Mouse (Mus musculus): Measurements from ENCODE around the gene Olfr180. TPM values are rescaled to one million over a fixed set of nuclear protein-coding genes. Genes with fewer than 3 reads are reported as not detected.

Gene Olfr180
- not detected in 2 replicates for polyA plus RNA-seq (2015; fragmentation: Nextera tagmentation; extraction: Ambion mirVana)

- no peaks in the 10 kb centered on the region for H3K9me3 ChIP-seq (replicated peaks)
- no peak within 1 kb of the TSS for H3K27ac ChIP-seq
- H3K36me3 ChIP-seq, result no peaks in the 10 kb centered on the region
These were observed at the start of gene Olfr180 for GRCm38 (mm10) chr16:58929292-58929691. Gene Olfr180, minus strand, starts transcription at chr16:58929392.

GRCm38 (mm10) chr16:58928655-58929054 is 537 bp downstream of the Olfr180 start, which contains the start of gene Olfr181:
Gene Olfr181, minus strand, starts transcription at chr16:58928755.
- no peak within 1 kb of the TSS for H3K9ac ChIP-seq
- H3K9me3 ChIP-seq (replicated peaks), result no peaks in the 10 kb centered on the region
- no peaks in the 10 kb centered on the region for H3K4me1 ChIP-seq
- H3K36me3 ChIP-seq, result no peaks in the 10 kb centered on the region
- no peak for ATAC-seq (replicated peaks; ENCODE audit: low FRiP score)
- no peak within 1 kb of the TSS for H3K4me2 ChIP-seq
- H3K4me3 ChIP-seq (replicated peaks), result no peak within 1 kb of the TSS
- WGBS, result 73% methylated on average over 1 of the region's 1 CpGs
- H3K27me3 ChIP-seq, result no peaks in the 10 kb centered on the region
- no peak within 1 kb of the TSS for H3K27ac ChIP-seq

More at GRCm38 (mm10) chr16:58929292-58929691, at the start of gene Olfr180:
- ATAC-seq (replicated peaks; ENCODE audit: low FRiP score), result no peak
- Histone ChIP-seq H3K27me3 (no peaks in the 10 kb centered on the region), H3K4me2 (no peak within 1 kb of the TSS), H3K9ac (no peak within 1 kb of the TSS), H3K4me3 (replicated peaks) (no peak within 1 kb of the TSS), H3K4me1 (no peaks in the 10 kb centered on the region)
- WGBS, result 79% methylated on average over 4 of the region's 4 CpGs

GRCm38 (mm10) chr16:58891963-58892362 is 37.2 kb downstream of the Olfr180 start, which contains the start of gene Olfr178:
Gene Olfr178, minus strand, starts transcription at chr16:58892063.
- no peaks in the 10 kb centered on the region for H3K9me3 ChIP-seq (replicated peaks)
- 85% methylated on average over 3 of the region's 3 CpGs for WGBS
- no peaks in the 10 kb centered on the region for H3K27me3 ChIP-seq
- no peak for ATAC-seq (replicated peaks; ENCODE audit: low FRiP score)
- H3K4me3 ChIP-seq (replicated peaks), result no peak within 1 kb of the TSS
- H3K36me3 ChIP-seq, result no peaks in the 10 kb centered on the region
- no peak within 1 kb of the TSS for H3K27ac ChIP-seq
- H3K9ac ChIP-seq, result no peak within 1 kb of the TSS
- no peaks in the 10 kb centered on the region for H3K4me1 ChIP-seq
- no peak within 1 kb of the TSS for H3K4me2 ChIP-seq

- Histone ChIP-seq H3K36me3 (no peaks in the 10 kb centered on the region), H3K9ac (no peak overlapping the region), H3K27ac (no peak overlapping the region), H3K4me1 (no peaks in the 10 kb centered on the region), H3K4me2 (no peak overlapping the region), H3K9me3 (replicated peaks) (no peaks in the 10 kb centered on the region), H3K27me3 (no peaks in the 10 kb centered on the region), H3K4me3 (replicated peaks) (no peak overlapping the region)
- 93% methylated on average over 2 of the region's 2 CpGs for WGBS
- ATAC-seq (replicated peaks; ENCODE audit: low FRiP score), result no peak
These were observed 44.8 kb downstream of the Olfr180 start for GRCm38 (mm10) chr16:58884416-58884815.

GRCm38 (mm10) chr16:58874668-58875067 is 54.5 kb downstream of the Olfr180 start, which contains the start of gene Olfr177:
Gene Olfr177, minus strand, starts transcription at chr16:58874768.
- WGBS, result 72% methylated on average over 1 of the region's 1 CpGs
- no peaks in the 10 kb centered on the region for H3K9me3 ChIP-seq (replicated peaks)
- H3K4me3 ChIP-seq (replicated peaks), result no peak within 1 kb of the TSS
- no peak for ATAC-seq (replicated peaks; ENCODE audit: low FRiP score)
- H3K9ac ChIP-seq, result no peak within 1 kb of the TSS
- H3K27me3 ChIP-seq, result no peaks in the 10 kb centered on the region
- no peak within 1 kb of the TSS for H3K4me2 ChIP-seq
- no peak within 1 kb of the TSS for H3K27ac ChIP-seq
- H3K36me3 ChIP-seq, result no peaks in the 10 kb centered on the region
- H3K4me1 ChIP-seq, result no peaks in the 10 kb centered on the region

Other genes with a start within 250 kb of the Olfr180 start
- gene Gpr15, start 210.3 kb downstream of the Olfr180 start, polyA plus RNA-seq (2015; fragmentation: Nextera tagmentation; extraction: Ambion mirVana), result not detected in 2 replicates
- gene Cldnd1, start 201.5 kb downstream of the Olfr180 start, polyA plus RNA-seq (2015; fragmentation: Nextera tagmentation; extraction: Ambion mirVana), result 108 and 111 TPM in 2 replicates
- gene Olfr172, start 166.2 kb downstream of the Olfr180 start, polyA plus RNA-seq (2015; fragmentation: Nextera tagmentation; extraction: Ambion mirVana), result not detected in 2 replicates
- not detected in 2 replicates for gene Olfr173, start 129.1 kb downstream of the Olfr180 start, polyA plus RNA-seq (2015; fragmentation: Nextera tagmentation; extraction: Ambion mirVana)
- gene Olfr175-ps1, start 102.6 kb downstream of the Olfr180 start, polyA plus RNA-seq (2015; fragmentation: Nextera tagmentation; extraction: Ambion mirVana), result not detected in 2 replicates
- gene Olfr177, start 54.6 kb downstream of the Olfr180 start, polyA plus RNA-seq (2015; fragmentation: Nextera tagmentation; extraction: Ambion mirVana), result not detected in 2 replicates
- gene Olfr178, start 37.3 kb downstream of the Olfr180 start, polyA plus RNA-seq (2015; fragmentation: Nextera tagmentation; extraction: Ambion mirVana), result not detected in 2 replicates
- gene Olfr181, start 637 bp downstream of the Olfr180 start, polyA plus RNA-seq (2015; fragmentation: Nextera tagmentation; extraction: Ambion mirVana), result not detected in 2 replicates
- gene Olfr183, start 66.0 kb upstream of the Olfr180 start, polyA plus RNA-seq (2015; fragmentation: Nextera tagmentation; extraction: Ambion mirVana), result not detected in 2 replicates
- not detected in 2 replicates for gene Olfr186, start 100.9 kb upstream of the Olfr180 start, polyA plus RNA-seq (2015; fragmentation: Nextera tagmentation; extraction: Ambion mirVana)
- gene Olfr187, start 110.4 kb upstream of the Olfr180 start, polyA plus RNA-seq (2015; fragmentation: Nextera tagmentation; extraction: Ambion mirVana), result not detected in 2 replicates
- not detected in 2 replicates for gene Olfr190, start 148.6 kb upstream of the Olfr180 start, polyA plus RNA-seq (2015; fragmentation: Nextera tagmentation; extraction: Ambion mirVana)
- gene Olfr191, start 160.4 kb upstream of the Olfr180 start, polyA plus RNA-seq (2015; fragmentation: Nextera tagmentation; extraction: Ambion mirVana), result not detected in 2 replicates
- not detected in 2 replicates for gene Olfr193, start 182.5 kb upstream of the Olfr180 start, polyA plus RNA-seq (2015; fragmentation: Nextera tagmentation; extraction: Ambion mirVana)
- not detected in 2 replicates for gene Olfr194, start 191.7 kb upstream of the Olfr180 start, polyA plus RNA-seq (2015; fragmentation: Nextera tagmentation; extraction: Ambion mirVana)
- gene Olfr195, start 217.7 kb upstream of the Olfr180 start, polyA plus RNA-seq (2015; fragmentation: Nextera tagmentation; extraction: Ambion mirVana), result 0.06 TPM in 1 of 2 replicates, not detected in the other
- gene Olfr196, start 241.1 kb upstream of the Olfr180 start, polyA plus RNA-seq (2015; fragmentation: Nextera tagmentation; extraction: Ambion mirVana), result not detected in 2 replicates